Mouse (Mus musculus) induced T-regulatory cell, adult 2 months (primary cell): ENCODE data around the gene Tas2r135.

Experiments used
- DNase-seq: peaks from one replicate; pipeline ENCODE4 v3.0.0-alpha.2; 2012; ENCODE audit warnings: low read depth

Tas2r135 gene

DNA sequence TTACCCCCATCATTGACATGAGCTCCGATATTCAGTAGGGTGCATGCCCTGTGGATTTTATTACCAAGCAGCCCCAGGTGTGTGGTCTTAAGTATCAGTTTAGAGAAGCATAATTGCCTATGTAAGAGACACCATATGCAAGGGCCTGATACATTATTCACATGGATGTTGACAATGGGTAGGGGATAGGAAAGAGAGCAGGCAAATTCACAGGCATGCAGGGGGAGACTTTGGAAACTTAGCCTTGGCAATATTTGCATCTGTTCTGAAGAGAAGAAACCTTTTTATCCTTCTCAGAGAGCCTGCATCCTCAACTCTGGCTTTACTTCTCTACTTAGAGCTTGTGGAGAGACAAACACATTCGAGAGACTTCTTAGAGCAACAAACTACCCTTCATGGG, at the start of gene Tas2r135:
Tas2r135 (plus strand) TSS at position 301 of the 400 bp plus-strand sequence.
- no peak for DNase-seq

DNA sequence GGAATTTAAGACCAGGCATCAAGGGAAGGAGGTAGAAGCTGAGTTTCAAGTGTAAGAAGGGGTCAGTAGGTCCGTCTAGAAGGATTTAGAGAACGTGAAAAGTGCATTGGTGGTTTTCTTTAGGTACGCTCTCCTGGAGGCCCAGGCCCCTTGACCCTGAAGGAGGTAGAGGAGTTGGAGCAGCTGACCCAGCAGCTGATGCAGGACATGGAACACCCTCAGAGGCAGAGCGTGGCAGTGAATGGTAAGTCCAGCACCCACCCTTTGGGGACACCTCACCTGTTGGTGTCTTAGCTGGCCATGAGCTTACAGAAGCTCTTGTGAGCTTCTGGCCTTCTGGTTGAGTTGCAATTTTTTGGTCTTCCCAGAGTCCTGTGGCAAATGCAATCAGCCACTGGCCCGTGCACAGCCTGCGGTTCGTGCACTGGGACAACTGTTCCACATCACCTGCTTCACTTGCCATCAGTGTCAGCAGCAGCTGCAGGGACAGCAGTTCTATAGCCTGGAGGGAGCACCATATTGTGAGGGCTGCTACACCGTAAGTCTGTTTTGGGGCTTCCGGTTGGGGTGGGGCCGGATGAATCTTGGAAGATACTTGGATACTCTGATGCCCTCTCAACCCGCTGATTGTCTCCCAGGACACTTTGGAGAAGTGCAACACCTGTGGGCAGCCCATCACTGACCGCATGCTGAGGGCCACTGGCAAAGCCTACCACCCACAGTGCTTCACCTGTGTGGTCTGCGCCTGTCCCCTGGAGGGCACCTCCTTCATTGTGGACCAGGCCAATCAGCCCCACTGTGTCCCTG, 49.2 kb upstream of the Tas2r135 start:
- DNase-seq = no peak

DNA sequence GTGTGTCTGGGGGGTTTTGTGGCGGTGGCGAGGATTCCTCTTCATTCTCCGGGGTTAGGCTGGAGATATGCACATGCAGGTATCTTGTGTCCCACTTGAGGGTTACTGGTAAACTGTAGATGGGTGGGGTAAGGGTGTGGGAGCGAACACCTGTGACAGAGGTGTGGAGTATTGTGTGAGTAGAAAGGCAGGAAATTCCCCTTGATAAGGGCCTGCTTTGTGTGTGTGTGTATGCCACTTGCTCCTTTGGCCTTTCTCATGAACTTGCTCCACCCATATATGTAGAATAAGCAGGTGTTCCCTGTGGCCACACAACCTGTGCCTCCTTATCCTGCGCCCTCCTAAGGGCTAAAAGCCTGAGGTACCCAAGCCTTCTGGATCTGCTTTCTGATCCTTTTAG, 48.3 kb upstream of the Tas2r135 start:
- DNase-seq = no peak

DNA sequence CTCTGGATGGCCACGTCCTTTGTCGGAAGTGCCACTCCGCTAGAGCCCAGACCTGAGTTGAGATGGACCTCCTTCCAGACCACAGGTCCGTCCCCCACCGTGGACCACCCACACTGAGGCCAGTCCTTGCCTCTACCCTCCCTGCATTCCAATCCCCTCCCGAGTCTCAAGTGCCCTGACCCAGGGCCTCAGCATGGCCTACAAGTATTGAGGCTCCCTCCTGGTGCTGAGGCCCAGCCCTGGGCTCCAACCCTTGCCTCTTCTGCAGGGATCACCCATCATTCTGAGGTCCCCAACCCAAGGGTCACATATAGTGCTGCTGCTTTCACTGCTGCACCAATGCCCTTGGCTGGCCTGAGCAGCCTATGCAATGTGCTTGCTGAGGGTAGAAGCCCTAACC, 47.3 kb upstream of the Tas2r135 start:
- no peak for DNase-seq

DNA sequence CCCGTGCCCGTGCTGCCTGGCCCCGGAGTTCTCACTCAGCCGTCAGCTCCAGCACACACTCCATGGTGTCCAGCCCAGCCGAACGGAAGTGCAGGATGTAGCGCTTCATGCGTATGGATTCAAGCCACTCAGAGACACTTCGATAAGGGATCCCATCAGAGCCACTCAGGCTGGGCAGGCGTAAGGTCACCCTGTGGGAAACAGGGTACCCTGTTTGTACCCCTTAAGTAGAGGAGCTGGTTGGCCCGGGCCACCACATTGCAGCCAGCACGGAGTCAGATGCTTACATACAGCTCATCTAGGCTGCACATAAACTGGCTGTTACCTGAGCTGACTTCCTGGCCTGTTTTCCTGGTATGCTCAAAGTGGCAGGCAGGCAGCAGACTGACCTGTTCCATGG, 46.3 kb upstream of the Tas2r135 start:
- no peak for DNase-seq

DNA sequence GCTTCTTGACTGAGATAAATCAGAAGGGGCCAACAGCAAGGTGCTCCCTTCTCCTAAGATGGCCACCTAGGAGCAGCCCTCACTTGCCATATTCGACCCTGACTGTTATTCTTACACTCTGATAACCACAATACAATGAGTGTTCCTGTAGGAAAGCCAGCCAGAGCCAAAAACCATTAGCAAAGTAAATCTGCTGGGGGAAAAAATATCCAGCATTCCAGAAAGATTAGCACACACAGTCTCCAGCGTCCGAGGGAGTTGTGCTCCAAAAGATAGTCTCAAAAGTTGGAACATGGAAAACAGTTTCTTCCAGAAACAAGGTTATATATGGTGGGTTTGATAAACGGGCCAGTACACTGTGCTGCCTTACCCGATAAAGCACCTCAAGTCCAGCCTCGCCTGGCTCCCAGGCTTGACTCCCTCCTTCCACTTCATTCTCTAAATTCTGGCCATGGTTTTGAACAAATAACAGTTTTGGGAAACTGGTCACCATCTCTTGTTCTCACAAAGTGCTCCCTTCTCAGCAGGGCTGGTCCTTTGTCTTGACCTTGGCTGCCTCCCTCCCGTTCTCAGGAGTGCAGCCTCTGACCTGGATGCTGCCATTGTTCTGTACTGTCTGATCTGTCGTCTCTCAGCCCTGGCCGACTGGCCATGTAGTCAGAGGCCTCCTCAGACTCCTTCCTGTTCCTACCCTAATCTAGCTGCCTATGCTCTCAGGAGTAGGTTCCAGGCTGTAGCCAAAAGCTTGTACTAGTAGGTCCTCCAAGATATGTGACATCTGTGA, 45.7 kb upstream of the Tas2r135 start:
- no peak for DNase-seq

DNA sequence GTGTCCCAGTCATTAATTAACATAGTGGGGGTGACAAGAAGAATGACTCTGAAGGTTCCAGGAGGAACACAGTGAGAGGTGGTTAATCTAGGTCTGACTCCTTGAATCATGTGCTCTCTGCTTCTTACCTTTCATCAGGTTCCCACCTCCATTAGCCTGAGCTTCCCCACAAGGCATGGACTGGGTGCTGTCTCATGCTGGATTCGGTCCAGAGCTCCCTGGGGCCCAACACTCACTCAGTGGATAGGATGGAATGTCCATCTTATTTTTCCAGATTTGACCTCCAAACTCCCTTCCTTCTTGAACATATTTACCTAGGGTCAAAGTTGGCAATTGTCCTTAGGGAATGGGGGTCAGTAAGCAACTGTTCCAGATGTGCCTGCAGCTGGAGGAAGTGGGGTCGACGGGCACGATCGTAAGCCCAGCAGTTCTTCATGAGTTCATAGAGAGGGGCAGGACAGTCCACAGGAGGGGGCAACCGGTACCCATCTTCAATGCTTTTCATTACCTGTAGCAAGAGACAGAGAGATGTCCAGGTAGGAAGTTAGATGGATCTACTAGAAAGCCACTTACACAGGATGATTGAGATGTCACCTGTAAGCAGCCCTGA, 44.9 kb upstream of the Tas2r135 start:
- DNase-seq = no peak

DNA sequence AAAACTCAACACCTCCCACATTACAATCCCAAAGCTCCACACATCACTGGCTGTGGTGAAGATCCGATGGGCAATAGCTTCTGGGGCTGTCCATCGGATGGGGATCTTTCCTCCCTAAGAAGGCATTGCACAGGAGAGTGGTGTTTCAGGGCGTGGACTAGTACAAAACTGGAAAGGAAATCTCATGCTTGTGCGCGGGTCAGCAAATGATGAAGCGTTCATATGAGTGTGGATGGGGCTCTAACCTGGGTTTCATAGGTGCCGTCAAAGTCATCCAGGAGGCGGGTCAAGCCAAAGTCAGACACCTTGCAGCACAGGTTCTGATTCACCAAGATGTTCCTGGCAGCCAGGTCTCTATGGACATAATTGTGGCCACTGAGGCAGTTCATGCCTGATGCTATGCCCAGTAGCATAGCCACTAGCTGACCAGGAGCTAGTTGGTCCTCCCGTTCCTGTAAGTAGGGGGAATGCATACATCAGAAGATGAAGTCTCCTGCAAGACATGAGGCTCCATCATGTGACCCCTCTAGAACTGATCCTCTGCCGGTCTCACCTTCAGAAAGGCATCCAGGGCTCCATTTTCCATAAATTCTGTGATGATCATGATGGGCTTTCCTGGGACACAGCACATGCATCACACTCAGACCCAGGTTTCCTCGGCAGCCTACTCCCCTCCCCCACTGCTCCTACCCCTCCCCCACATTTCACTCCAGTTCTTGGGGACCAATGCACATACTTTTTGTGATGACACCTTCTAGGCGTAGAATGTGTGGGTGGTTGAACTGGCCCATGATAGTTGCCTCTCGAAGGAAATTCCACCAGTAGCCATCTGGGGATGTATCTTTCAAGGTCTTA, 44.0 kb upstream of the Tas2r135 start:
- no peak for DNase-seq

DNA sequence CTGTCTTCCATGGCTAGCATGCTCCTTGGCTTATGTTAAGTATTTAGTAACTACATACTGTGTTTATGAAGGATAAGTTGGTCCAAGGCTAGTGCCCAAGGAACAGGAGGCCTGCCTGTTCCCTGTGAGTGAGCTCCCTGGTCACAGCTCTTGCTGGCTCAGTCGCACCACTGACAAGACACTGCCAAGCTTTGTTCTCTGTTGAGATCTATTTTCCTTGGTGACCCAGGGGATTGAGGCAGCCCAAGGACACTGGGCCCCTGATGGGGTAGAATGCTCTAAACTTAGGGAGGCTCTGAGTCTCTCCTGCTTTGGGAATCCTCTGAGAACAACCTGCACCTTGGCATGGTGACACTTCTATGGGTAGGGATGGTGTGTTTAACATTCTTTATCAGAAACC, 43.2 kb upstream of the Tas2r135 start:
- DNase-seq = no peak

DNA sequence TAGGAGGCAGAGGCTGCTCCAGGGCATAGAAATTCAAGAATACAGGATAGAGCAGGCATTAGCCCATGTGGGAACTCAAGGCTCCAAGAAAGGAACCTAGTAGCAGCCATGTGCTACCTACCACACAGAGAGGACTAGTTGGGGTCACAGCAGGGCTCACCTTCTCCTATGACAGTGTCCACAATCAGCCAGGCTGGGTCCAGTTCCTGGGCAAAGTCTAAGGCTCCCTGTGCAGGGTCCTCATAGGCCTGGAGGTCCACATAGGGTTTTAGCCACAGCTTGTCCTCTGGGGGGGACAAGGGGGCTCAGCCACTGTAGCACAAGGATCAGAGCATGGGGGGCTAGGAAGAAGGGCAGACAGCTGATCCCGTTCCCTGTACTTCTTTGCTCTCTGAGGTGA, 42.7 kb upstream of the Tas2r135 start:
- no peak for DNase-seq

DNA sequence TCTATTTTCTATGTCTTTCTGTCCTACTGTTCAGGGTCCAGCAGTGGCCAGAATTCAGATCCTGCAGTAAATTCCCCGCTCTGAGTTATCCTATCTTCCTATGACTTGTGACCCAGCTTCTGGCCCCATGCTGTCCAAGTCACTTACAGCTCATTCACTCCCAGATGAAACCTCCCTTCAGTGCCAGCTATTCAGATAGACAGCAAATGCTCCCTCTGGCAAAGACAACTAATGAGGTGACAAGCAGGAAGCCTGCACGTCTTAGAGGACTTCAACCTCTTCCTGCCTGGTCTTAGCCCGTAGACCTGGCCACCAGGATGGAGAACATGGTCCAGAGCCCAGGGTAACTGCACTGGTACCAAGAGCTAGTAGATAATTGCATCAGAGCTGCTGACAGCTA, 42.3 kb upstream of the Tas2r135 start:
- DNase-seq = no peak

DNA sequence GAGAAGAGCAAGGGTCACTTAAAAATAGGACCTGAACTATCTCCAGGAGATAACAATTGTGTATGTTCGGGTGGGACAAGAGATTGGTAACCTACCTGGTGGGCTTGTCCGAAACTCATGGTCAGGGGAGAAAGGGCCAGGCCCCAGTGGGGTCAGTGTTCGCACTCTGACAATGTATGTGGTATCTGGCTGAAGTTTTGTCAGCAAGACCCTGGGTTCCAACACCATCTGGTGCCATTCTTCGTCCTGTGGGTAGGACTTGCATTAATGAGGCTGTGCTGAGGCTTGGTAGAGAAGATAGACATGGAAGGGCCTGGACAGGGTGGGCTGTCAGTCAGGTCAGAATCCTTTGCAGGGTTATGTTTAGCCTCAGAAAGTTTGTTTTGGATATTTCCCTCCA, 41.2 kb upstream of the Tas2r135 start:
- DNase-seq = no peak

DNA sequence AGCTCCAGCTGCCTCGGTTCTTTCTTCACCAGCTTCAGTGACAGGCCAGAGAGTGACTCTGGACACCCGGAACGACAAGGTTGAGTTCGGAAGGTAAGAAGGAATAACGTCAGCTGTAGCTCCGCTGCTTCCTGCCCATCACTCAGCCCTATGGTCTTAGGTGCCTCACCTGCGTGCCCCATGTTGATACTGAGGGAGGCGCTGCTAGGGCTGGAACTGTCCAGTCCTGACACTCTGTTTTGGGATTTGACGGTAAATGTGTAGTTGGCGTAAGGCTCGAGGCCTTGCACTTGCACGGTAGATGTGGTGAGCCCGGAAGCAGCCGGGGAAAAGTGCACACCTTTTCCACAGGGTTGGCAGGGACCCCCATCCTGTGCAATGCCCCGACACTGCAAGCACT, 40.6 kb upstream of the Tas2r135 start:
- no peak for DNase-seq

DNA sequence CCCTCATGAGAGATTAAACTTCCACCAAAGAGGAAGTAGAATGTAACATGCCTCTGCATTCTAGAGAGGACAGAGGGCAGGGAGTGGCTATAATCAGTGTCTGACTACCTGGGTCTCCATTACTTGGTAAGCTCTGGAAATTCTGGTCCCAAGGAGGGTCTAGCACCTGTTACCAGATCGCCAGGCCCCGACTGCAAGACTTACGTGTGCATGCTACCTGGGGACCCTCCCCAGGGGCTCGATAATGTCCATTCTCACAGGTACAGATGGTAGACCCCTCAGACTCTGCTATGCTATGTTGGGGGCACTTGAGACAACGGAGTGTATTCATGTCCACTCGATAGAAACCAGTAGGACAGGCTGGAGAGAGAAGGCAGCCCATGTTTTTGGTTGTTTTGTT, 40.0 kb upstream of the Tas2r135 start:
- no peak for DNase-seq

DNA sequence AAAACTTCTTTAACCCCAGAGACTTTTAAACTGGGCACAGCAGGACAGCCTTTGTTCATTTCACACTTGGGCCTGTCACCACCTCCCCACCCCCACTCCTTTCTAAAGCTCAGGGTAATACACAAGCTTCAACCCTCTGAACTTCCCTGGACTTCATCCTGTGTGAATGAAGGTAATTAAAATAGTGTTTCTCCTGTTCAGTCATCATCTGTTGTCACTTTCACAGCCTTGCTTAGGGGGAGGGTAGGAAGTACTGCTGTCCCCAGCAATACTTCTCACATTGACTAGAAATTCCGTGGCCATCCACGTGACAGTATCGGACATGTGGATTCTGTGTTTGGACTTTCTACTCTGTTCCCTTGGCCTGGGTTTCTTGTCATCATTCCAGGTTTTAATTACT, 35.4 kb upstream of the Tas2r135 start:
- no peak for DNase-seq

DNA sequence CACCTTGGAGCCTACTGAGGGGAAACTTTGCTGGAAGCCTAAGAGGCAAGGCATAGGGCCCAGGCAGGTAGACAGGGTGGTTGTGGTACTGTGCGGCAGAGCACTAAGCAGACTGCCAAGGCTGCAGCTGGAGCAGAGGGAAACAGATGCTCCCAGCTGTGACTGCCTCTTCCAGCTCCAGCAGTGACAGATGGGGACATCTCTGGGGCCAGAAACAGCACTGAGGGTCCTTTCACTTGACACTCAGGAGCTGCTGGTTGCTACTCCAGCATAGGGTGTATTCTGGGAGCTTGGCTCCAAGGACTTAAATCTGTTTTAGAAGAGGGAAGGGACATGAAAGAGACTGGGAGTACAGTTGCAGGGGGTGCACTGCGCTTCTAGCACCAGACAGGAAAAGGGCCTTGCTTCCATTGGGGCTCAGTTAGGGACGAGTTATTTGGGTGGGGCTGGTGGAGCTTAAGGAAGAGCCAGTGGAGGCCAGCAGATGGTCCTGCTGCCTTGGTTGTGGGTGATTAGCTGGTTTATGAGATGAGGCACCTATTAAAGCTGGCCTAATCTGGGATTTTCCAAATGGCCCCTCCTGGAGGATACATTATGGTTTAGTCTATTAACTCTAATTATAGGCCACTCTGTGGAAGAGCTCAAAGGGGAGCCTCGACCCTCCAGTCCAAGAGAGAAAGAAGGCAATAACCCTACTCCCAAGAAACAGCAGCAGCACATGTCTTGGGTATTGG, 34.4 kb upstream of the Tas2r135 start:
- no peak for DNase-seq

DNA sequence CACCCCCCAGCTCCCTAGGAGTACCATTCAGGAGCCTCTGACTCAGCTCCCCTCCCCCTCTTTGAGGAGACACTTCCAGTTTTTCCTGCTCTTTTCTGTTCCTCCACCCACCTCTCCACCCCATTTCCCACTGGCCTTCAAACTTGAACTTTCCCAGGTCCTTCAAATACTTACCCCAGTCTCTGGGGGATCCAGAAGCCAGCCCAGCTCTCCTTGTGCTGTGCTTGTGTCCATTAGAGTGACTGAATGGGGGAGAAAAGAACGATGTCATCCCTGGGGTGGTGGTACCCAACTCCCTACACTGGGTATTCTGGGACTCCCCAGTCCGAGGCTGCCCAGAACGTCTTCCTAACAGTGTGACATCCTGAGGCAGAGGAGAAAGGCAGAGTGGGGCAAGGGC, 33.2 kb upstream of the Tas2r135 start:
- no peak for DNase-seq

DNA sequence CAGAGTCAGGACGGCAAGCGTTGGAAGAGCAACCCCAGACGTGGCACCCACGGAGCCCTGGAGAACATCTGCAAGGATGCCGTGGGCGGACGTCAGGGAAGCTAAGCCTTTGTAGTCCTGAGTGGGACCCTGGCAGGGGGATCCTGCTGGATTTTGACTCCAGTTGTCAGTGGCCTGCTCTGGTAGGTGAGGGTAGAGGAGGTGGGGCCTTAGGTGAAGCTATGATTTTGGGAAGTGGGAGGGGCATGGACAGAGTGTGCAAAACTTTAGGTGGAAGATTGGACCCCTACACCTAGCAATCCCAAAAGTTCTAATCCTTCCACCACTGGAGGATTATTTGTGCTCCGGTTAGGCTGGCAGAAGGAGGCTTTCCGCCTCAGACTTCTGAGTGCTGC, 32.8 kb upstream of the Tas2r135 start:
- no peak for DNase-seq

DNA sequence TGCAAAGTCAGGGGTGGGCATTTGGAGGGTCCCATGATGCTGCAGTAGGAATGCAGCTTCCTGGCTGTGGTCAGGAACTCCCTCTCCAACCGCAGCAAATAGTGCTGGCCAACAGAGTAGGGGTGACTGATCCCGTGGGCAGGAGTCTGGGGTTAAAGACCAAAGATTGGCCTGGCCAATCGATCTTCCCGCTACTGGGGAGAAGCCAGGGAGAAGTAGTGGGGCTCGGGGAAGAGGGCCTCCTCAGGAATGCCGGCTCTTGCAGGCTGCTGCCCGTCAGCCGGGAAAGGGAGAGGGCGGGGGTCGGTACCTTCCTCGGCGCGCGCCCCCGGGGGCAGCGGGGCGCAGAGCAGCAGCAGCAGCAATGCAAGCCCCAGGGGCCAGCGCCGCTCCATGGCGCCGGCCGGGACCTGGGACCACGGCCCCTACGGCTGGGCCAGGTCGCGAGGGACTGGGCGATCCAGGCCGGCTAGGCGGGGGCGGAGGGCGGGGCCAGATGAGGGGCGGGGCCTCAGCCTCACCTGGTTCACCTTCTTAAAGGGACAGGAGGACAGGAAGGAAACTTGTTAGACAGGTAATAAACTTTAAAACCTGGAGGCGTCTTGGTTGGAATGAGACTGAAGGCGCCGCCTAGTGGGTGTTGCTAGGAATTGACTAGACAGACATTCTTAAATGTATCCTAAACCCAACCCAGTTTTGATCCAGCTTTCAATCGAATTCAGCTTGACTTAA, 32.3 kb upstream of the Tas2r135 start, which contains the start of gene Epha1:
Epha1 (minus strand) TSS at position 453 of the 732 bp plus-strand sequence.
- peak; percentile 81 for DNase-seq

DNA sequence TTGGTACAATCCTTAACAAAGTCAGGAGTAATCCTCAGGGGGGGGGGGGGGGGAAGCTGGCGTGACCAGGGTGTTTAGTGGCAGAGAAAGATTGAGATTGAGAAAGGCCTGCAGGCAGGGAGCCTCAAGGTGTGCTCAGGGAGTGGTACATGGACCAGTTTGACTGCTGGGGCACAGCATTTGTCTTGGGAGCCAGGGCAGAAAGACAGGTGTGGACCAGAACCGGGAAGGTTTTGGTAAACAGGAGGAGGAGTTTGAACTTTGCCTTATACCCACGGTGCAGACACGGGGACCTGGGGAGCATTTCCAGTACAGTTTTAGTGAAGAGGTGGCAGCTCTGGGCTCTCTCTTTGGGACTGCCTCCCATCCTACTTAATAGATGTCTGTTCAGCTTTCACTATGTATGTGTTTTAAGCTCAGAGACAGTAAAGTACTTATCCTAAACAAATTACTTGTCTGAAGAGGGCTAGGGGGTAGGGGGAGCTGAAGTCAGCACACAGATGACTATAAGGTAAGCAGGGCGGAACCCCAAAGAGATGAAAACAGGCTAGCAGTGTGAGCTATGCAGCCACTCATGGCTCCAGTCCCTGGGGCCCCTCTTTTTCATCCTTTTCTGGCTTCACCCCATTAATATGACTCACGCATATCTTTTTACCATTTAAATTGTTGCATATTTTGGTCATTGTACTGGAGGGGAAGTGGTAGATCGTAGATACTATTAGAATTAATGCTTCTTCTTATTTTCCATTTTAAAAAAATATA, 31.4 kb upstream of the Tas2r135 start:
- DNase-seq = no peak
